Mouse (Mus musculus): Measurements from ENCODE around the gene Raver1. TPM values are rescaled to one million over a fixed set of nuclear protein-coding genes. Genes with fewer than 3 reads are reported as not detected.
A peak's percentile ranks its signal among the peaks of the same experiment; 100 is the strongest.

Gene Raver1
- polyA plus RNA-seq, 1 experiment from 2014 or later, result 40.7 TPM

DNA sequence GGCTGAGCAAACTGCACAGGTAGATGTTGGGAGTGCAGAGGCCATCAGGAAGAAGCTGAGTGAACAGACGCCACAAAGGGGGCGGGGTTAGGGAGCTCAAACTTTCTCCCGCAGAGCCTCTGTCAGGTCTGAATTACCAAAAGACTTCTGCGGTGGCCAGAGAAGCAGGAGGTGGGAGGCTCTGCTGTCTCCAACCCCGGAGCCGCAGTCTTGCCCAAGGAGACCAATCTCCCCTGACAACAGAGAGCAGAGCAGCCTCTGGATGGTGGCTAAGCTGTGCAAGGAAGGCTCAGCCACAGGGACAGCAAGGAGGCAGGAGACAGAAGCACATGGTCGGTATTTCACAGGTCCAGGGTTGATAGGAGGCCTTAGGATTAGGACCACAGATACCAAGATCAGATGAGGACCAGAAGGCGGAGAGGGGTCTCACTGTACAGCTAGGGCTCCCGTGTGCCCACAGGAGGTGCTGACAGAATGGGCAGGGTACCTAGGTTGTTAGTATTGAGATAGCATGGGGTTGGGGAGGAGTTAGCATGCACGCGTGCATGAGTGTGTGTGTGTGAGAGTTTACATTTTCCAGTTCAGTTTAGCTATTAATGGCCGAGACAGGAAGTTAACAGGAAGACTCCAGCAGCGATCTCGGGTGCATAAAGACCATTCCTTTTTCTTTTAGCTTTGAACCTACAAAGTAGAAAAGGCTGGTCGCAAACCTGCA is 8.8 kb upstream of the Raver1 start:
- no peak overlapping the region for H3K4me3 ChIP-seq (replicated peaks)
- ATAC-seq, result no peak; the same call in 1 of the 2 replicates
- H3K9me3 ChIP-seq, result no peaks in the 10 kb centered on the region
- H3K27me3 ChIP-seq, result no peaks in the 10 kb centered on the region
- H3K4me1 ChIP-seq (replicated peaks), result peaks cover 11% of the 10 kb centered on the region; the same call in 1 of the 2 replicates
- H3K4me2 ChIP-seq (replicated peaks), result no peak overlapping the region
- no peak overlapping the region for H3K27ac ChIP-seq
- no peak overlapping the region for H3K9ac ChIP-seq (replicated peaks)
- WGBS, result 36% methylated on average over 15 of the region's 15 CpGs
- H3K36me3 ChIP-seq, result no peaks in the 10 kb centered on the region

DNA sequence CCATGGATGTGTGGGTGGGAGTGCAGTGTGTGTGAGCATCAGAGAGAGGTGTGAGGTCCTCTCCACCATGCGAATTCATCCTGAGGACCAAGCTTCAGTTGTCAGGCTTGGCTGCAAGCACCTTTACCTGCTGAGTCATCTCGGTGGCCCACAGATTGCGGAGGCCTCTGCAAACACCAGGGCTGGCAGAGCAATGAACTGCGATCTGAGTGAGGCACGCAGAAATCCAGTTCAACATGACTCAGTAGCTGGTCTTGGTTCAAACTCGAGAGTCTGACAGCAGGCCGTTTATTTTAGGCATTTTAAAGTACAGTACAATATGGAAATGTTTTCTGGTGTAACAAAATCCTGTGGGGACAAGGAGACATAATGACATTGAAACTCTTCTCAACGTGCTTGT is 6.0 kb upstream of the Raver1 start:
- Histone ChIP-seq H3K27me3 (no peaks in the 10 kb centered on the region), H3K4me2 (replicated peaks) (no peak overlapping the region), H3K27ac (no peak overlapping the region), H3K9ac (replicated peaks) (no peak overlapping the region), H3K4me3 (replicated peaks) (no peak overlapping the region), H3K36me3 (0 out of 2 replicates have a peak, but pooled peaks cover 2% of the 10 kb centered on the region), H3K4me1 (replicated peaks) (peaks cover 11% of the 10 kb centered on the region; the same call in 1 of the 2 replicates), H3K9me3 (no peaks in the 10 kb centered on the region)
- WGBS, result 92% methylated on average over 8 of the region's 8 CpGs
- no peak for ATAC-seq

GRCm38 (mm10) chr9:21095958-21096357 is 4.2 kb upstream of the Raver1 start:
- Histone ChIP-seq H3K36me3 (0 out of 2 replicates have a peak, but pooled peaks cover 2% of the 10 kb centered on the region), H3K27ac (no peak overlapping the region), H3K4me1 (replicated peaks) (peaks cover 15% of the 10 kb centered on the region), H3K9me3 (no peaks in the 10 kb centered on the region), H3K27me3 (no peaks in the 10 kb centered on the region), H3K4me3 (replicated peaks) (no peak overlapping the region), H3K4me2 (replicated peaks) (no peak overlapping the region), H3K9ac (replicated peaks) (no peak overlapping the region)
- no peak for ATAC-seq
- 55% methylated on average over 4 of the region's 4 CpGs for WGBS

- no peak for ATAC-seq
- WGBS, result 96% methylated on average over 9 of the region's 9 CpGs
Measured at GRCm38 (mm10) chr9:21093423-21093822, 1.6 kb upstream of the Raver1 start.

GRCm38 (mm10) chr9:21090972-21091706 is 669 bp downstream of the Raver1 start:
- ATAC-seq, result no peak
- WGBS, result 4% methylated on average over 24 of the region's 24 CpGs
- Histone ChIP-seq H3K27ac (peak overlapping the region; percentile 91), H3K9me3 (no peaks in the 10 kb centered on the region), H3K36me3 (peaks cover 44% of the 10 kb centered on the region), H3K27me3 (no peaks in the 10 kb centered on the region), H3K9ac (replicated peaks) (peak overlapping the region; percentile 80), H3K4me2 (replicated peaks) (peak overlapping the region; percentile 90), H3K4me3 (replicated peaks) (peak overlapping the region; percentile 68), H3K4me1 (replicated peaks) (peaks cover 29% of the 10 kb centered on the region)

More at GRCm38 (mm10) chr9:21093423-21093822, 1.6 kb upstream of the Raver1 start:
- Histone ChIP-seq H3K4me1 (replicated peaks) (peaks cover 29% of the 10 kb centered on the region), H3K27ac (no peak overlapping the region), H3K36me3 (peaks cover 21% of the 10 kb centered on the region), H3K4me3 (replicated peaks) (no peak overlapping the region), H3K4me2 (replicated peaks) (no peak overlapping the region), H3K27me3 (no peaks in the 10 kb centered on the region), H3K9me3 (no peaks in the 10 kb centered on the region), H3K9ac (replicated peaks) (no peak overlapping the region)

- peaks cover 25% of the 10 kb centered on the region for H3K4me1 ChIP-seq (replicated peaks)
- no peaks in the 10 kb centered on the region for H3K9me3 ChIP-seq
- H3K4me2 ChIP-seq (replicated peaks), result peak overlapping the region; percentile 90
- no peaks in the 10 kb centered on the region for H3K27me3 ChIP-seq
- WGBS, result 100% methylated on average over 1 of the region's 1 CpGs
- H3K4me3 ChIP-seq (replicated peaks), result peak overlapping the region; percentile 68
- ATAC-seq, result no peak
- peak overlapping the region; percentile 80 for H3K9ac ChIP-seq (replicated peaks)
- H3K27ac ChIP-seq, result no peak overlapping the region
- peaks cover 50% of the 10 kb centered on the region for H3K36me3 ChIP-seq
Measured at GRCm38 (mm10) chr9:21090537-21090936, 1.3 kb downstream of the Raver1 start.

DNA sequence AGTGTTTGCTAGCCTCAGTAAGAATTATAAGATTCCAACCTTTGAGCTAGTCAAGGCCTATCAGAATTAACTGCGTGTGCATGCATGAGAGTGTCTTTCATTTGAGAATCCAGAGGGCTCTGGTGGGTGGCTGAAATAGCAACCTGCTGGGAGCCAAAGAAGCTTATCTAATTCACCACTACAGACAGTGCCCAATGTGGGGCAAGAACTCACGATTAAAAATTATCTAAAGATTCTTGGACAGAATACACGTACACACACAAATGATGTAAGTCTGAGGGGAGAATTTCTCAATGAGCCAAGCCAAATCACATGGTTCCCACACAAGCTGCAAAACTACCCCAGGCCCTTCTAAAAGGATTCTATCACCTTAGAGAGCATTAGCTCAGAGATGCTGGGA is 8.5 kb downstream of the Raver1 start:
- H3K4me1 ChIP-seq (replicated peaks), result no peaks in the 10 kb centered on the region; the same call in 1 of the 2 replicates
- no peaks in the 10 kb centered on the region for H3K27me3 ChIP-seq
- no peak overlapping the region for H3K27ac ChIP-seq
- no peaks in the 10 kb centered on the region for H3K9me3 ChIP-seq
- H3K36me3 ChIP-seq, result peaks cover 94% of the 10 kb centered on the region
- H3K4me2 ChIP-seq (replicated peaks), result no peak overlapping the region
- no peak overlapping the region for H3K4me3 ChIP-seq (replicated peaks)
- 72% methylated on average over 3 of the region's 3 CpGs for WGBS
- ATAC-seq, result no peak
- H3K9ac ChIP-seq (replicated peaks), result no peak overlapping the region

- WGBS, result 92% methylated on average over 9 of the region's 9 CpGs
- H3K27ac ChIP-seq, result no peak overlapping the region
- H3K9ac ChIP-seq (replicated peaks), result no peak overlapping the region
- H3K36me3 ChIP-seq, result peaks cover 94% of the 10 kb centered on the region
- no peaks in the 10 kb centered on the region for H3K27me3 ChIP-seq
- no peak overlapping the region for H3K4me3 ChIP-seq (replicated peaks)
- H3K9me3 ChIP-seq, result no peaks in the 10 kb centered on the region
- no peaks in the 10 kb centered on the region for H3K4me1 ChIP-seq (replicated peaks)
- no peak overlapping the region for H3K4me2 ChIP-seq (replicated peaks)
- no peak for ATAC-seq
Measured at GRCm38 (mm10) chr9:21081127-21081526, 10.7 kb downstream of the Raver1 start.

DNA sequence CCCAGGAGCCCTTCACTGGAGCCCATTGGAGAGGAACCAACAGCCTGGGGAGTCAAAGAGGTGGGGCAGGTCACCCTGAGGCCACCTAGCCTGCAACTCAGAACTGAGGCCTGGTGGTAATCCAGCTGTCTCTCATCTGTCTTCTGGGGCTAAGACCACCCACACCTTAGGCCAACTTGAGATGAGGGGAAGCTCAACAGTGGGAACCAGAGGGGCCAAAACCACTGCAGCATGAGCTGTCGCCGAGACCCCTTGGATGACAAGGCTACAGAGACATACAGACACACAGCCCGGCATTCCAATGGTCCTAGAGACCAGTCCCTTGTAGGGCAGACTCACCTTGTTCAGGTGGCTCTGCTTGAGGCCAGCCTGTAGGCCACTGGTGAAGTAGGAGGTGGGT is 16.2 kb downstream of the Raver1 start:
- H3K4me3 ChIP-seq (replicated peaks), result no peak overlapping the region
- no peak overlapping the region for H3K27ac ChIP-seq
- 88% methylated on average over 3 of the region's 3 CpGs for WGBS
- H3K9me3 ChIP-seq, result no peaks in the 10 kb centered on the region
- H3K36me3 ChIP-seq, result peaks cover 64% of the 10 kb centered on the region
- peaks cover 19% of the 10 kb centered on the region for H3K4me1 ChIP-seq (replicated peaks)
- H3K4me2 ChIP-seq (replicated peaks), result no peak overlapping the region
- H3K9ac ChIP-seq (replicated peaks), result no peak overlapping the region
- no peaks in the 10 kb centered on the region for H3K27me3 ChIP-seq
- no peak for ATAC-seq

GRCm38 (mm10) chr9:21074173-21074572 is 17.6 kb downstream of the Raver1 start:
- Histone ChIP-seq H3K9ac (replicated peaks) (no peak overlapping the region), H3K36me3 (peaks cover 54% of the 10 kb centered on the region), H3K4me1 (replicated peaks) (peaks cover 19% of the 10 kb centered on the region), H3K4me2 (replicated peaks) (no peak overlapping the region), H3K27me3 (no peaks in the 10 kb centered on the region), H3K27ac (no peak overlapping the region), H3K9me3 (no peaks in the 10 kb centered on the region), H3K4me3 (replicated peaks) (no peak overlapping the region)
- no peak for ATAC-seq
- WGBS, result 93% methylated on average over 1 of the region's 1 CpGs

DNA sequence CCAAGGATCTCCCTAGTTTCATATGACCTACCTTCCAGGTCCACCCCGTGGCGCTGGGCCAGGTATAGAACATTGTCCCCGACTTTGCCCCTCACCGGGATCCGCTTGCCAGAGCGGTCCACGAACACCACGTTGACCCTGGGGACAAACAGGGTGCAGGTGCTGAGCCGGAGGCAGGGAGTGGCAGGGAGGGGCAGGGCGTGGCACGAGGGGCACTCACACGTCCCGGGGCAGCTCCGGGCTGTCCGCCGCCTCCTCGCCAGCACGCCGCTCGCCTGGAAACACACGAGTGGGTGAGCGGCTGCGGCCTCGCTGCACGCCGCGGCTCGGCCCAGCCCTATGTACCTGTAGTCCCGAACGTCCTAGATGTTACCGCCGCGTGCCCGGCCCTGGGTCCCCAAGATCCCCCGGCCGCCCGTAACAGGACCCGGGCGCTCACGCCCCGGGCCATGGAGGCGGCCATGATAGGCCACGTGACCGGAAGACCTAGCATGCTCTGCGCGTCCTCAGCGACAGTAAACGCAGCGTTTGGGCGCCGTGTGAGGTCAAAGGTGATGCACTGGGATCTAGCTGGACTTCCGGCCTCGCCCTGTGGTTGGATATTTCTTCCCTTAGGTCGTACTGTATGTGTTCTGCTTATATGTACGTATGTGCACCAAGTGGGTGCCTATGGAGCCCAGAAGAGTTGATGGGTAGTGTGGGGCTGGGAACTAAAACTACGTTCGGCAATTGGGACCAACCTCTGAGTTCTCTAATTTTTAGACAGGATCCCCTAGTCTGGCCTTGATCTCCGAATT is 18.6 kb downstream of the Raver1 start, which contains the start of the genes Gm49373 and Fdx1l:
Gm49373 (minus strand) TSS at position 53 of the 797 bp plus-strand sequence.
Fdx1l (minus strand) TSS at position 571 of the 797 bp plus-strand sequence.
- Histone ChIP-seq H3K9me3 (no peaks in the 10 kb centered on the region), H3K27ac (peak within 1 kb of the TSS; percentile 45), H3K4me2 (replicated peaks) (peak within 1 kb of the TSS; percentile 92), H3K9ac (replicated peaks) (peak within 1 kb of the TSS; percentile 86), H3K4me1 (replicated peaks) (peaks cover 19% of the 10 kb centered on the region), H3K36me3 (peaks cover 47% of the 10 kb centered on the region), H3K4me3 (replicated peaks) (peak within 1 kb of the TSS; percentile 90), H3K27me3 (no peaks in the 10 kb centered on the region)
- WGBS, result 2% methylated on average over 55 of the region's 58 CpGs
- peak; percentile 95 for ATAC-seq

Data from midbrain, embryonic 13.5 days (tissue).